Mouse (Mus musculus): ENCODE data around the gene Scnn1a.

Scnn1a gene

DNA sequence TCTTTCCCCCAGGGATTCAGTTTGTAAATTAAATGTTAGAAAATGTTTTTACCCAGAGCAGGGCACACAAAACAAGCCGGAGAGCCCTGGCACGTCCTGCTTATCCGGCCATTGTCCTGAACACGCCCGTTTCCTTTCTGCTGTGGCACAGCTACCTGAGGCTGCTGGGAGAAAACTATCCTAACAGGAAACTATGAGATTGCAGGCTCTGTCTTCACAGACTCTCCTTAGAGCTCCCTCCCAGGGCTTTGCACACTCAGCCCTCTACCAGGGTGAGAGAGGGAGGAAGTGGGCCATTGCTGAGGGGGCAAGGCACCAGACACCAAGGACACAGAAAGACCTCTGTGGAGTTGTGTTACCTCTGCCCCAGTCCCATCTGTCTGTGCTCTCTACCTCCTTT is 19.8 kb downstream of the Scnn1a start:
- no peak for DNase-seq (ENCODE audit: low spot score in 2 of 2)

DNA sequence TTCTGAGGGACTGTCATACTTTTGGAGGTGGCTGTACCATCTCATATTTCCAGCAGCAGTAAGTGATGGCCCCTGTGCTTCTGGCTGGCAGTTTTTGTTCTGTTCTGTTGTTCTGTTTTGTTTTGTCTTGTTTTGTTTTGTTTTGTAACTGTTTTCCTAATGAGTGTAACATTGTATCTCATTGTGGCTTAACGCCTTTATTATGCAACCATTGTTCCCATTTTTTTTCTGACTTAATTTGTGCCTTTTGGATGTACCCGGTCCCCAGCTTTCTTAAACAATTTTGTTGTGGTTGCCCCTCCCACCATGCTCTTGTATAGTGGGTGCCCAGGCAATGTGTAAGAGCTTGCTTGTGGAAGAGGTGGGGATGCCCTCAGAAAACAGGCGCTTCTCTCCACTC is 21.7 kb downstream of the Scnn1a start:
- no peak for DNase-seq (ENCODE audit: low spot score in 2 of 2)

DNA sequence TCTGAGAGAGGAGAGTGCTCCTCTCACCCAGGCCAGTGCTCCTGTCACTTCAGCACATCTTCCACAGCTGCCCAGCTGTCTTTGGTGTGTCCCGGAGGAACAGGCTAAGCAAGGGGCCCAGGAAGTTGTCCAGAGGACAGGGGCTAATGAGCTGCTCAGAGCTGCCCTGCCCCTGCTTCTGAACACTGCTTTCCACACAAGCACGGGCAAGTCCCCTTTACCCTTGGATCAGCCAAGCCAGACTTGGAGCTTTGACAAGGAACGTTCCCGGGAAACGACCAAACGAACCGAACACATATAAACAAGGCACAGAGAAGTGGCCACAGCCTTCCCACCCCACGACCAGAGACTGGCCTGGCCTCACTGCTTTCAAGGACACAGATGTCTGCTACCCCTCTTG is 23.6 kb downstream of the Scnn1a start:
- DNase-seq (ENCODE audit: low spot score in 2 of 2): peak in 1 of 2 experiments; percentile 49

GRCm38 (mm10) chr6:125344866-125345265 is 24.4 kb downstream of the Scnn1a start:
- DNase-seq (ENCODE audit: low spot score in 2 of 2): no peak

- DNase-seq (ENCODE audit: low spot score in 2 of 2): no peak
Observed at GRCm38 (mm10) chr6:125345625-125346024, 25.2 kb downstream of the Scnn1a start.

- DNase-seq (ENCODE audit: low spot score in 2 of 2): no peak
Observed at GRCm38 (mm10) chr6:125346029-125346428, 25.6 kb downstream of the Scnn1a start.

DNA sequence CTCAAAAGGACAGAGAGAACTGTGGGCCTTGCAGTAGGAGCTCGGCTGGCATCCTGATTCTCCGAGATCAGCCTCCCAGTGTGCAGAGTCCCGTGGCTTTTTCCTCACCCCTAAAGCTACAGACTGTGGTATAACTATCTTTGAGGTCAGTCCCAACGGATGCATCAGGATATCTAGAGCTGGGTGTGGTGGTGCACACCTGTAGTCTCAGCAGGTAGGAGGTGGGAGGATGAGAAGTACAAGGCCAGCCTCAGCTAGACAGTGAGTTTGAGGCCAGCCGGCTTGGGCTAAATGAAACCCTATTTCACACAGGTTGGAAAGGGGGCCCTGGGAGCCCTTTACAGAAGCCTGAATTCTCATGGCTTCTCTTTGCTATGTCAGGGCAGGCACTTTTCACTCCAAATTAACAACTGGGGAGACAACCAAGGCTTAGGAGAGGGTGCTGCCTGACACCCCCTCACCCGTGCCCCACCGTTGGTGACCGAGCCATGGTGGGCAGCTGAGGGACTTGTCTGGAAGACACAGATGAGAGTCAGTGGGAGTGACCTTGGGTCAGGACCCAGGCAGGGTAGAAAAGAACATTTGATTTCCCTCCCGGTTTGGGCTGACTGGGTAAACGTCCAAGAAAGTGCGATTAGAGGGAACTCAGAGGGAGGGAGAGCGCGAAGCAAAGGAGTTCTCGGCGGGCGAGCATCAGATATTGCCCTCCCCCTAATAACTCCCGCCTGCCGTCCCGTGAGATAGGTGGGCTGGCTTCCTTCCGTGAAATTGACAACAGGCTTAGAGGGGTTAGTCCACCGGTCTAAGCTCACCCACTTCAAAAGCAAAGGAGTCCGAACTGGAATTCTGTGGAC is 28.5 kb downstream of the Scnn1a start, which contains the start of gene Tnfrsf1a:
Gene Tnfrsf1a, plus strand, starts transcription at position 642 of the 854 bp plus-strand sequence.
- no peak for DNase-seq (ENCODE audit: low spot score in 2 of 2)

GRCm38 (mm10) chr6:125349575-125350230 is 29.2 kb downstream of the Scnn1a start:
- peak; percentile 76 to 81 for DNase-seq (ENCODE audit: low spot score in 2 of 2)

DNA sequence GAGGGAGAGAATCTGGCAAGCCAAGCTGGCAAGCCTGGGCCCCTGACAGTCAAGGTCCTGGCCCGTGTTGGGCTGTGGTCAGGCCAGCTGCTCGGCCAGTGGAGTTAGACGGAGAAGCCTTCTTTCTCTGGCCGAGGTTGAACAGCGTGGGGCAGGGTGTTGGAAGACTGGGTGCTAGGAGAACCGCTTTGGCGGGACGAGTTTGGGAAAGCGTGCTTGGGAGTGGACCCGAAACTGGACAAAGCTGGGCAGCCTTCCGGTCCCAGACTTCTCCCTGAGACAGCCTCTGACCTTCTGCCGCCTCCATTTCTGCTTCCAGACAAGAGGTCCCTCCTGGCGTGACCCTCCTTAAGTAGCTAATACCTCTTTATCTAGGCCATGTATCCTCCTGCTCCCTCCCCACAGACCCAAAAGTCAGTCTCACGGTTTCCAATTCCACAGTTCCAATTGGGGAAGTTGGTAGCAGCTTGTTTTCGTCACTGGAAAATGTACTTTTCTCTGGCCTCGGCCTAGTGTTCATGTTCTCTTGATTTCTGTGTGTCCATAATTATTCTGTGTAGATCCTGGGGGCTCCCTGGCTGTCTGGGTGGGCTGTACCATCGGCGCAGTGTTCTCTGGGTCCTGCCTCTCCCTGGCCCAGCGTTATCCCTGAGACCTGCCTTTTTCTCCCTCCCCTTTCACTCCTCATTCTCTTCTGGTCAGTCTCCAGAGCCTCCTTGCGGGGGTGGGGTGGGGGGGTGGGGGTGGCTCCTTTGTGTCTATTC is 30.0 kb downstream of the Scnn1a start:
- peak in 1 of 2 experiments; percentile 44 for DNase-seq (ENCODE audit: low spot score in 2 of 2)

GRCm38 (mm10) chr6:125350995-125351324 is 30.5 kb downstream of the Scnn1a start:
- no peak for DNase-seq (ENCODE audit: low spot score in 2 of 2)

DNA sequence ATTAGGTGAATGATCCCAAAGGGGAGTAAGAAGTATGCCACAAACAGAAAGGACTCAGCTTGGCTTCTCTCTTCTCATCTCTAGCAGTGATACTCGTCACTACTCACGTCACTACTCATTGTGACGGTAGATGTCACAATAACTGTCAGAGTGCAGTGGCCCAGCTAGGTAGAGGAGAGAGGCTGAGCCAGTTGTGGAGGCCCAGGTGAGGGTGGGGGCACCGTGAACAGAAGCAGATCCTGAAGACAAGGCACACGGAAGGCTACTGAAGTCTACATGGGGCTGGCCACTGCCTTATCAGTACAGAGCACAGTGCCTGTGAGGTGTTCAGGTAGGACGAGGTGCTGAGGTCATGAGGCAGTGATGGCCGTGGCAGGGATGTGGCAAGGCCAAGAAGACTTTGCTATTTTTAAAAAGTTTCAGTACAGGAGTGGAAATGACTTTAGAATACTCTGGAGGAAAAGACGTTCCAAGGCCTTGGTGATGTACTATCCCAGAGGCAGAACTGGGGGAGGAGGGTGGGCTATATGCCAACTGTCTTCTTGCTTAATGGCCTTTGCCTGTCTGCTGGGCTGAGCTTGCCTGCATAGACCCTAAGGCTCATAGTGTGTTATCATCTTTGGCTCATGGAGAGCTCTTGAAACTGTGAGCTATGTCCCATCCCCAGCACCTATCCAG is 31.0 kb downstream of the Scnn1a start:
- DNase-seq (ENCODE audit: low spot score in 2 of 2): peak in 1 of 2 experiments; percentile 79

- DNase-seq (ENCODE audit: low spot score in 2 of 2): no peak
Observed at GRCm38 (mm10) chr6:125352046-125352384, 31.6 kb downstream of the Scnn1a start.

- DNase-seq (ENCODE audit: low spot score in 2 of 2): no peak
Observed at GRCm38 (mm10) chr6:125352811-125353210, 32.4 kb downstream of the Scnn1a start.

DNA sequence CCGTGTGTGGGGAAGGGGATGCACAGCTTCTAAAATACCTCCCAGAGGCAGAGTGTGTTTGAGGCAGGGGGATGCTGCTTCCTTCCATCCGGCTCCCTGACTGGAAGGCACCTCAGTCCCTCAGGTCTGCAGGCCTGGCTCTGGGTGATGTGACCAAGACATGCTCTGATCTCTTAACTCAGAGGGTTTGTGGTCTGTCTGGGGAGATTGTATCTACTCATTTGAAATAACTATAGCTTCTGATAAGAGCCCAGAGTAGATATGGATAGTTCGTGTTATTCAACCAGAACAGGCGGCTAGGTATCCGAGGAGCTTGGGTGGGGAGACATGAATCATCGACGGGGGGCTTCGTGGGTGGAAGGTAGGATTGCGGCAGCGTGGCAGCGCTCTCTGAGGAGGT is 32.8 kb downstream of the Scnn1a start:
- no peak for DNase-seq (ENCODE audit: low spot score in 2 of 2)

- no peak for DNase-seq (ENCODE audit: low spot score in 2 of 2)
Observed at GRCm38 (mm10) chr6:125353655-125354054, 33.2 kb downstream of the Scnn1a start.

DNA sequence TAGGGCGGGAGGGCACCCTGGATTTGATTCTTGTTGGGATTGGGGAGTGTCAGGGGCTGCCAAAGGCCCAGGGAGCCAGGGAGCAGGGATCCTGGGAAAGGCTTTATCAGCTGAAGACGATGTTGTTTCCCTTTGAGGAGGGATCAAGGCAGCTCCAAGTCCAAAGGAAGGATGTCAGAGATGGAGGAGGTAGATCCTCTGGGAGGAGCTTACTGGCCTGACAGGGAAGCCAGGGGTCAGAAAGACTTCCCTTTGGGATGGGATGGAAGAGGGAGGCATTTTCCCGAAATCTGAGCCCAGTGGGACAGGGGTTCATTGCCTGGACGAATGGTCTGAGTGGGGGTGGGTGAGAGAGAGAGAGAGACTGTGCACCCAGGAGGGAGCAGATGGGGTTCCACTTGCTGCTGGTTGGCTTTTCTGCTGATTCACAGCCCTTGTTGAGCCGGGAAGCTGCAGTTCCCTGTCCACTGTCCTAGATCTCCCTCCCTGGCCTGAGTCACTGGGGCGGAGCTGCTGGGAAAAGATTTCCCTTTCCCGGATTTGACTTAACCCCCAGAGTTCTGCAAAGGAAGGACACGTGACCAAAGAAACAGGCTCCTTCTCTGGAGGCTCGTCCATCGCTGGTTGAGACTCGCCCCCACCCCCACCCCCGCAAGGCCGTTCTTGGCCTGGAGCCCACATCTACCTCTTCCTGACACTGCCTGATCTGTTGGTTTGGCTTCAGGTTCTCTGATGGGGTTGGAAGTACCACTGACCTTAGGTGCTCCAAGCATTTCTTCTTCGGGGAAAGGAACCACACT is 34.1 kb downstream of the Scnn1a start:
- peak; percentile 88 to 92 for DNase-seq (ENCODE audit: low spot score in 2 of 2)

DNA sequence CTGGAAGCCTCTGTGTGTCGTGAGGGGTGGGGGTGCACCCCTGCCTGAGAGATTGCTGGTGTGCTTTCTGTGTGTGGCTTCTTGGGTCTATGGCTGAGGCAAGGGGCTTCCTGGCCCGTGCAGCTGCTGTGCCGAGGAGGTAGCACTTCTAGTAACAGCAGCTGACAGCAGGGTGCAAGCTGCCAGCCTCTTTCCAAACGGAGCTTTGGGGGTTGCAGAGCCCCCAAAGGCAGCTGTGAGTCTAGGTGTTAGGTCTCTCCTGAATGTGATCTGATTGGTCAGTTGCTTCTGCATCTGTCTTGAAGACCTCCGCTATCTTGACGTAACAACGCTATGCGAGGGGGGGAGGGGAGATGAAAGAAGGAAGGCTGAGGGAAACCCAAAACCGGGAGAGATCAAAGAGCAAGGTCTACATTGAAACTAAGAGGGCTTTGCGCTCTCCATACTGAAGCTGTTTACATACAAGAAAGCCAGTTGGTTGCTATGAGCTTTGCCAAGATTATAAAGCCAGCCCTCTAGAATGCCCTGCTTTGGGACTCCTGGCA is 34.8 kb downstream of the Scnn1a start:
- DNase-seq (ENCODE audit: low spot score in 2 of 2): no peak

DNA sequence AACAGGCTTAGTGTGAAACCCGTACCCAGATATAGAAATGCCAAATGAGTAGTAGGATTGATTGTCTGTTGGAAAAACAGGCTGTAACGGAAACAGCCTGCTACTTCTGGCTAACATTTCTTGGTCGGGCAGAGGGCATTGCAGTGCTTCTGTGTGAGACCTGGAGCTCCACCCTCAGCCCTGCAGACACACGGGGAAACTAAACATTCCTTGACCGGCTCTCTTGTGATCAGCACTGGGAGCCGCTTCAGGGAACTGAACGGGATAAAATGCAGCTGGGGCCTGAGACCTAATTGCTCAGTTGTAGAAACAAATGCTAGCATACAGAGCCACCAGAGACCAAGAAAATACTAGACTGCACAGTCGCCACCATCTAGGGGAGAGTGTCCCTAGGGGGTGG is 35.8 kb downstream of the Scnn1a start:
- no peak for DNase-seq (ENCODE audit: low spot score in 2 of 2)

DNA sequence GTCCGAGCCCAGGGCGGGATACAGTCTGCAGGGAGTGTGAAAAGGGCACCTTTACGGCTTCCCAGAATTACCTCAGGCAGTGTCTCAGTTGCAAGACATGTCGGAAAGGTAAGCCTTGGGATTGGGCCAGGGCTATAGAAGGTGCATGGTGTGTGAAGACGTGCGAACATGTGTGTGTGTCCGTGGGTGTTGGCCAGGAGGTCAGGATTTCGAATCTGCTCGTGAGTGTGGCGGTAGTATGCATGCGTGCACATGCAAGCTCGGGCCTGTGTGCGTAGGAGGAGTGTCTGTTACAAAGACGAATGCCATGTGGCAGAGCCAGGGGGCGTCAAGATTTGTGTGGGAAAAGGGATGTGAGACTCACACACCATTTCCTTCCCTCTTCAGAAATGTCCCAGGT is 36.9 kb downstream of the Scnn1a start:
- no peak for DNase-seq (ENCODE audit: low spot score in 2 of 2)

DNA sequence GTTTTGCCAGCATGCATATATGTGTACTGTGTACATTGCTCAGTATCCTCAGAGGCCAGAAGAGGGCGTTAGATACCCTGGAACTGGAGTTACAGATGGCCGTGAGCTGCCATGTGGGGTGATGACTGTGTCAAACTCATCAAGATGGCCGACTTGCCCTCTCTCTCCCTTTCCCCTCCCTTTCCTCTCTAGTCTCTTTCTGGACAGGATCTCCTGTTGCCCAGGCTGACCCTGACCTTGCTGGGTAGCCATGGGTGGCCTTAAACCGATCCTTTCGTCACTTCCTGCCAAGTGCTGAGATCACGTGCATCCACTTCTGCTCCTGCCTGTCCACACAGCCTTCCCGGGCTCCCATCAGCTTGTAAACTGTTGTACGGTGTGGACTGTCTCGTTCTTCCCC is 39.5 kb downstream of the Scnn1a start:
- no peak for DNase-seq (ENCODE audit: low spot score in 2 of 2)

GRCm38 (mm10) chr6:125360846-125361245 is 40.4 kb downstream of the Scnn1a start:
- DNase-seq (ENCODE audit: low spot score in 2 of 2): no peak
